Mouse (Mus musculus): Measurements from ENCODE around the gene Srgn.

GRCm38 (mm10) chr10:62553611-62554091, 26.4 kb upstream of the Srgn start:
- TF ChIP-seq CTCF (IDR thresholded peaks at IDR 0.05; ENCODE audit: low read depth, low read length), result no peak
- TF ChIP-seq EP300 (IDR thresholded peaks at IDR 0.05; ENCODE audit: insufficient read depth, low read depth, low read length), result no peak
